Mouse (Mus musculus) gastrocnemius, postnatal 25 days (tissue): ENCODE results near the gene Cobl. TPM values are rescaled to one million over a fixed set of nuclear protein-coding genes. Genes with fewer than 3 reads are reported as not detected.

Experiments
- DNase-seq: peaks from one replicate; pipeline ENCODE4 v3.0.0; 2022
- long read RNA-seq, 2 experiments: library from polyadenylated mRNA; stranded (forward); transcript quantifications; one replicate each; pipeline ENCODE4 v2.0.0; 2021
- total RNA-seq, 2 experiments: library from RNA; stranded (reverse); gene quantifications; 1 replicate in 1 of 2; 2 replicates in 1 of 2; pipeline ENCODE4 v1.2.3; 2021

Gene Cobl
- 10 to 100 TPM; 86.7 to 90.6 TPM for total RNA-seq
- long read RNA-seq, experiment 1, partial matches to known transcripts = 4 of 88 reads
- long read RNA-seq, experiment 1, other reads (novel, unspliced or antisense) = 84 of 88 reads
- long read RNA-seq, experiment 2, partial matches to known transcripts = 3 of 119 reads
- long read RNA-seq, experiment 2, other reads (novel, unspliced or antisense) = 116 of 119 reads

DNA sequence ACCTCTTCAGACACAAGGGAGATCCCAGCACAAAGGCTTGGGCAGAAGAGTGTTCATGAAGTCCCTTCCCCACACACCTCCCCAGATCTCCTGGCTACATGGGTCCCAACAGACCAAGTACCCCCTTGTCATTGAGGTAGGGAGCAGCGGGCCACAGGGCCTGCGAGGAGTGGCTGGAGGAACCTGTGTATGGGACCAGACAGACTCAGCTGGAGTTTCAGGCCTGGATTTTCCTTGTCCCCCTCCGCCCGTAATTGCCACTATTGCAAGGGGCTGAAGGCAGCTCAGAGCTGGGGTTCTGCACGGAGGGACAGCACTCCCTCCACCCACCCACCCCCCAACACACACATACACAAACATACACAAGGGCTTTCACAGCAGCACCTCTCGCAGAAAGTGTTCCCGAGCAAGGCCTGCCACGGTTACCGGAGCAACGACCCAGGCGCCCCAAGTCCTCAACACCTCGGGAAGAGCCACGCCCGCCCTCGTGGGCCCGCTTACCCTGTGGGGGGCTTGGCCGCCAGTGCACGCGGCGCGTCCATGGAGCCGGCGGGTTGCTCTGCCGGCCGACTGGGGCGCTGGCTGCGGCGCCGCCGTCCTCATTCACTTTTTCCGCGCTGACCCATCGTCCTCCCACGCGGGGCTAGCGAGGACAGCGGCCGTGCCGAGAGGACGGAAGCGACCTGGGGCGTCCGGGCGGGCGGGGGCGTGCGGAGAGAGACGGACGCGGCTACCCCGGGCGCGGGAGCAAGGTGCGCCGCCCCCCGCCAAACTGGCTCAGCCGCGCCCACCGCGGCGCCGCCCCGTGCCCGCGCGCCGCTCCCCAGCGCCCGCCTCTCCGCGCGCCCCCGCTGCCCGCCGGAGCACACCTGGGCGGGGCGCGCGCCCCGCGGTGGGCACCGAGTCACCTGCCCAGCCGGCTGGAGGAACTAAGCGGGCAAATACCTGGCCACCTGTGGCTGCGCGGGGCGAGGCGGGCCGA, at the start of gene Cobl:
Cobl (minus strand) TSS at position 780 of the 982 bp plus-strand sequence.
- DNase-seq = peak; percentile 14

DNA sequence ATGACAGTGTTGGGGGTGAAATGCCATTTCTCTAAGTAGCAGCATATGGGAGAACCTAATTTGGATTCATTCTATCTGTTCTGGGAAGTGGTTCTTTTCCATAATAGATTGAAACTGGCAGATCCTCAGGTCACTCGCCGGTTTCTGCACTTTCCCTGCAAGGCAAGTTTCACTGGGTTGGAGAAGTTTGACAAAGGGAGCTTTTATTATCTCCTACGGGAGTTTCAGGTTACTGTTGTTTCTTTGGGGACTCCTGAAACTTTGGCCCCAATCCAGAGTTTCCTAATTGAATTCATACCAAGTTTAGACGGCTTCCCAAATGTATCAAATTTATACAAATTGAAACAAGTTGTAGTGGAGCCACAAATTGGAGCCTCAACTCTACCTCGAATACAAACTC, 49.0 kb upstream of the Cobl start:
- no peak for DNase-seq

DNA sequence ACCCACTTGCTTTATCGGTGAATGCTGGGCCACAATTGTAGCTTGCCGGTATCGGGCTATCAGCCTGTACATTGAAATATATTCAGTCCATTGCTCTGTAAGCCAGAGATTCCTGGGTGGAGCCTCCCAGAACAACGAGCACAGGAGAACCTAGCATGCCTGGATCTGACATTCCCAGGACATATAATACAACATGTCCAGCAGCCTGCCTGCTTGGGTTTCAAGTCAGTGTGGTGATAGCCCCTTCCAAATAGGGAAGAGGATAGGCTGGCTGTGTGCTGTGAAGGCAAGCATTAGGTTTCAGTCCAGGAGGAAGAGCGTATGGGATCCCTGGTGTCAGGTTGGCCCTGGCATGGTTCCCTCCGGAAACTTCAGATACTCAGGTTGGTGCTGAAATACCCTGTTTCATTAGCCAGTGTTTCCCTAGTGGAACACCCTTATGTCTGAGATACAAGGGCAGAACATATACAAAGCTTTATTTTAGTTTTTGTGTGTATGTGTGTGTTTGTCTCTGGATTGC, 41.7 kb upstream of the Cobl start:
- peak; percentile 23 for DNase-seq

DNA sequence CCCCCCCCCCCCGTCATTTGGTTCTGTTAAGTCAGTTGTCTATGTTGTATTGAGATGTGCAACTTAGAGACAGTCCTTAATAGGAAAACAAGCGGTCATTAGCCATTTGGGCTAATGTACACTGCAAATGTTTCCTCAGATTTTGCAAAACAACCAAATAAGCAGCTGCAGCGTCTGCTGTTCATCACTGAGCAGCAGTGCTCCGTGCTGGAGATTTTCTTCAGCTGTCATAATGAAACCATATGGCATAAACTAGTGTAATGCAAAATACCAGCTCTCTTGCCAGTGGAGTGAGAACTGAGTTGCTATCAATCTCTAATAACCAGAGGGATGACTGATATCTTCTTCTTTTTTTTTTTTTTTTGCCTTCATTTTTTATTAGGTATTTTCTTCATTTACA, 39.0 kb upstream of the Cobl start:
- no peak for DNase-seq

DNA sequence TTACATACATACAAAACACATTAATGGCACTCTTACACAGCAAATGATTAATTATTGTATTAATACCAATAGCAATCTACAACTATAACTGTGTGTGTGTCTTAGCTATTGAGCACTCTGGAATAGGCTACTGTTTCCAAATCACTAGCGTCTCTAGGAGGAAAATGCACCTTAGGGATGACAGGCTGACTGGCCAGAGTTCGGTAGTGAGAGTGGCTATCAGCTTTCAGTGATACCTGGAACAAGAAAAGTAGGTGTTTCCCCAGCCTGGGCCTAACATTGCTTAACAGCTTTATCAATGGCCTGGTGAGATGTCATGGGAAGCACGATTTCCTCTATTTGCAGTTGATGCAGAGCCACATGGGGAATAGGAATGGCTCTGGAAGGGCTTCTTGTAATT, 37.0 kb upstream of the Cobl start:
- DNase-seq = no peak

DNA sequence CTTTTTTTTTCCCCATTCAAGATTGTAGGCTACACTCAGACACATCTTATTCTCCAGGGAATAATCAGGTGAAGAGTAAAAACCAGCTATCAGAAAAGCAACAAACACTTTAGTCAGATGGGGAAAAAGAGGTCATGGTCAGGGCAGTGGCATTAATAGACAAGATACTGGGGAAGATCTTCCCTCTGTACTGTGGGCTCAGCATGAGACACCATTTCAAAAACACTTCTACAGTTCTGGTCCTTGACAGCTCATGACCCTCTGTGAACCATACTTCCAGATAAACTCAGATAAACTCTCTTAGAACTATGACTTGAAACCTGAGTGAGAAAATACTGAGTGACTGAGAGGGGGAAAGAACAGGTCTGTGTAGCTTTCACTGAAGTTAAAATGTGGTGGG, 29.0 kb upstream of the Cobl start:
- DNase-seq = no peak

DNA sequence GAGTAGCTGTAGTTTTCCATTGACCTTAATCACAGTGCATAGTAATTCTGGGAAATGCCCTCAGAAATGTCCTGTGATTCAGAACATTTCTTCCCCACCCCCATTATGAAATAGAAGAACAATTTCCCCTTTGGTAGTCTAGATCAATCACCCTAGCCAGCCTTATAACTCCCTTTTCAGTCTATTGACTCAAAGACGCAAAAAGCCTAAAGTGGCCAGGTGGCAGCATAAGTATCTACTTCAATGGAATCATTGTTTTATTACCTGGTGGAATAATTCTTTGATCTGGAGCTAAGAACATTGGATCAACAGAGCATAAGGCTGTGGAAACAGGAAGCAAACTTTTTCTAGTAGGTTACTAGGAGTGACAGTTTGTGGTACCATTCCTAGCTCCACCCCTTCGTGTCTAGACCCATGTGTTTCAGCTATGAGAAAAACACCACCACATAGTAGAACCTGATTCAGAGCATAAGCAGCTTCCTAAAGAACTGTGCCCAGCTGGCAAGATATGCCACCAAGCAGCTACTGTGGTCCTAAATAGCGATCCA, 15.2 kb upstream of the Cobl start:
- DNase-seq = no peak

DNA sequence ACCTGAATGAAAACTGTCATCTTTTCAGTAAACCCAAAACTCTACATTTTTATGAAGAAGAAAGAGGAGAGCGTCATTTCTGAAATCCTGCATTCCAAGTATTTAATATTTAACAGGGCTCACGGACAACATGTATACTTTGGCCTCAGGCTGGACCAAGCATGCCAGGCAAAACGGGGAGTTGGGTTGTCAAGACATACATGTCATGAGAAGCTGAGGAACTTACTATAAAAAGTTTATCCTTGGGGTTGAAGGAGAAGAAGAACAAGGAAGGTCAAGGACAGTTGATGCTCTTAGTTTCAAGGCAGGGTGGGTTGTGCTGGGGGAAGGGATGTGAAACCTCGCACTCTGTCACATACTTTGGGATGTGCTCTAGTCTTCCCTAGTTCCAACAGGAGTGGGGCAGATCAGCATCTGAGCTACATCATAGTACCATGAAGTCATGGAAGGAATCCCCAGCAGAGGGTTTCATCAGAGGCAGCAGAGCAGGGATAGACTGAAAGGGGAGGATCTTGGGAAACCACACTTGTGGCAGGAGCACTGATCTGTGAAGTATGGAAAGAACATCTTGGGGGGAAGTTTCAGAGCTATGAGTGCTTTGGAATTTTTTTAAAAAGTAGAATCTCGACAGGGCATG, 9.7 kb upstream of the Cobl start:
- no peak for DNase-seq

DNA sequence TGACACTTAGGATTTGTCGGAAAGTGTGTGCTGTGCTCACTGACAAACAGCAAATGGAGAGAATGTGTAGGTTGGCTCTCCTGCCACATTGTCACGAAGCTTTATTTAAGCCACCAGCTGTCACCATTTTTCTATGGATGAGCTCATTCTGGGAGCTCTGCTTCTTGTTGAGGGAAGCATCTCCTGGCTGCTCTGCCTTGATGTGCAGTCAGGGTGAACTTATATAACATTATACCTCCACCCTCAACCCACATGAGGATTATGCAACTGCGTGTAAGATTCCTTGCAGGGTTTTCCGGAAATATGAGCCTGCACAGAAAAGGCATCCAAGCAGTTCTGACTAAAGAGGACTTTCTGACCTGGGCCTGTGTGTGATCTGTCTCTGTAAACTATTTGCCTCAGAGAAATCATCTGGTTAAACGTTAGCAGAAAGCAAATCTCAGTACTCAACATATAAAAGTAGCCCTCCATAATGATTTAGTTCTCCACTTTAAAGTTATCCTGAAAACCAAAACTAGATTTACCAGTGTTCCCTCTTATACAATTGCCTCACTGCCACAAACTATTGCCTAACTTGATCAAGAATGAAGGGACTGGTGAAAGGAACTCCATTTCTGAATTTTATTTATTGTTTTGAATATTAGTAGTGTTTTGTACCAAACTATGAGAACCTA, 9.0 kb upstream of the Cobl start:
- peak; percentile 37 for DNase-seq

DNA sequence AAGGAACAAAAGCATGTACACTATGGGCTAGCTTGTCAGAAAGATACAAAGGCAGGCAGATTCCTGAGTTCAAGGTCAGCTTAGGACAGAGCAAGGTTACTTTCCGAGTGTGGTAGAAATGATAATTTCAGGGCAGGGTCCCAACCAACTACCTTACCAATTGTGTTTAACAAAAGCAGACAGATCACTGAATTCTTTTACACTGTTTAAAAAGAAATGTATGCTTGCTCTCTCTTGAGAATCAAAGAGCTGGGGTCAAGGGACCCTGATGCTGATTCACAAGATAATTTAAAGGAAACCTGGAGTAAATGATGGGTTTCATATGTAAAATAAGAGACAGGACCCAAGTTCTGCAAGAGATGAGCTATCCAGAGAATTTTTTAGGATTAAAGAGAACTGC, 4.9 kb upstream of the Cobl start:
- no peak for DNase-seq

DNA sequence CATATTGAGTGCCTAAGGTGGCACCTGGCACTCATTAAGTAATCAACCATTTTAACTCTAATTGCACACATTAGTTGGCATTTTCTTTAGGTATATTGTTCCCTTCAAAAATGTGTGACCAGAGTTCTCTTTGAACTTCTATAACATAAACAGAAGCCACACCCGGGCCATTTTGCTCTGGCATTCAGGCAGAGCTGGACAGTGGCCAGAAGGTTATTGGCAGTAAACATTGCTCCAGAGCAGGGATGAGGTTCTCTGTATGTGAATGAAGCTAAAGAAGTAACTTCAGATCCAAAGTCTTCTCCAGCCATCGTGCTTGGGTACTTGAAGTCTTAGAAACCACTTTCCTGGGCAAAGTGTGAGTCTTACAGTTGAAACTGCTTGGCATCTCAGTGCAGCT, 3.9 kb upstream of the Cobl start:
- DNase-seq = no peak

DNA sequence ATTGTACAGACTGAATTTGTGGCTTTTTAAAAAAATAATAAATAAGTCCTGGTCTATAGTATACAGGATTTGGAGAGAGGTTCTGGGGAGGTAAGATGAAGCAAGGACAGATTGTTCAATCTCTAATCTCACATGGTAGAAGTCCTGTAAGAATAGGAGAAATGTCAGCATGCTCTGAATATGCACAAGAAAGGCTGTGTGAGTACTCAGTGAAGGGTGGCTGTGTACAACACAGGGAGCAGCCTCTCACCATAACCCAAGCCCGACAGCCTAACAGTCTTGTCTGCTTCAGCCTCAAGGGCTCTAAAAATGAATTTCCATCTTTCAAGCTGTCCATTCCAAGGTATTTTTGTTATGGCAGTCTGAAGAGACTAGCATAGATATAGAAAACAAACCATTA, 3.1 kb upstream of the Cobl start:
- DNase-seq = no peak

DNA sequence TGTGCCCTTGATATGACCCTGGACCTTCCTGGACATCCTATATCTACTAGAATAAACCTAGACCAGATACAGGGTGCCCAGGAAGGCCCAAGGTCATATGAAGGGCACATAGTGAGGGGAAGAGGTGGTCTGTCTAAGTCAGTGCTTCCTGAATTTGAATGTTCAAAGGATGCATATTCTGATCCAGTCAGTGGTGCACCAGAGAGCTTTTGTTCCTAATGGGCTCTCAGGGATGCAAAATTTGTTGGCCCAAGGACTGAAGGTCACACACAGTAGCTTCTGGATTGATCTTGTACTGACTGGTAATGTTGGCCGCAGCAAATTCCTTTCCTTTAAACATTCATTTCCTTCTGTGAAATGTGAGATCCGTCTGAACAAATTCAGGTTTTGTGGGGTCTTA, 2.5 kb upstream of the Cobl start:
- DNase-seq = no peak

DNA sequence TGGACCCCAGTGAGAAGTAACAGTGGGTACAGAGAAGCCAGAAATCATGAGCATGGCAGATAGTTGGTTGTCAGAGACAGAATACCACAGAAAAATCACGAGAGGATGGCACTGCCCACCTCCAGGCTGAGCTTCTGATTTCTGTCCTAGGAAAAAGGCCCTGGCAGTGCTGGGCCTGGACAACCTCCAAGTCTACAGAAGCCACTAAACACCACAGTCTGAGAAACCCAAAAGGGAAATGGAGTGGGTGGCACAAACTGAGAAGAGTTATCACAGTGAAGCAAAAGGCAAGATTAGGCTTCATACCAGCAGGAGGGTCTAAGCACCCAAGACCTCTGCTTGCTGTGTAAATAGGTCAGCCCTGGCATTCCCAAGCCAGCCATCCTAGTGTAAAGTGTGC, 1.8 kb upstream of the Cobl start:
- DNase-seq = no peak

DNA sequence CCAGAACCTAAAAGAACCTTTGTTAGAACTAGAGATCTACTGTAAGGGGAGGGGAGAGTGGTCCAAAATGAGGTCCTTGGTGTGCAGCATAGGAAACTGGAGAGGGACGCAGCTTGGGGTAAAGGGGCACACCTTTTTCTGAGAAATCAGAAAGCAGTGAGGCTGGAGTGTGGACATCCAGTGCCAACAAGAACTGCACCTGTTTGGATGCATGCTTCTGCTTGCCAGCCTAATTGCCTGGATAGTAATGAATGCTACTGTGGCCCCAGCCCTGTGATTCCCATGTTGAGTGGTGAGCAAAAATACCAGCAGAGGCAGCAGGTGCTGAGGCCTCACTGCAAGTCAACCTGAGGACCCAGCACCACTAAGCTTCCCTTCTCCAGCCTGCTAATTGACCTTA, 469 bp upstream of the Cobl start:
- DNase-seq = no peak

DNA sequence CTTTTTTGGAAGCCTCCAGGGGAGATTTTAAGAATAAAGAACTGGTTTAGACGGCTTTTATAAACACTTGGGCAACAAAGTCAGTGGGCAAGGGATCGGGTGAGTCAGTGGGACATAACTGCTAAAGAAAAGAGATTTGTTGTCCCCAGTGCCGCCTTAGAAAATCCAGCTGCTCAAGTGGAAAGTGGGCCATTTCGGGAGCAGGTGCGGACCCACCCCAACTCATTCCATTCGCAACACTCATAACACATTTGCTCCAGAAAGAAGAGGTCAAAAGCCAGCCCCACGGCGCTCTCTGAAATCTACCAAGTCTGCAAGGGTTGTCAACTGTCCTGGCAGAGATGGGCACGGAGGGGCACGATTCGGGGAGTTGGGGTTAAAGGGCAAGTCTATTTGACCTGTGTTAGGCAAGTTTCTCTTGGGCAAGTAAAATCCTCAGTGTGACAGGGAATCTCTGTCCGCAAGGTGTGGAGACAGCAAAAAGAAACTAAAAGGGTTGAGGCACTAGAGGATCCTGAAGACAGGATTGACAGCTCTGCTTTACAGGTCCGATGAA, 1.1 kb downstream of the Cobl start:
- no peak for DNase-seq

DNA sequence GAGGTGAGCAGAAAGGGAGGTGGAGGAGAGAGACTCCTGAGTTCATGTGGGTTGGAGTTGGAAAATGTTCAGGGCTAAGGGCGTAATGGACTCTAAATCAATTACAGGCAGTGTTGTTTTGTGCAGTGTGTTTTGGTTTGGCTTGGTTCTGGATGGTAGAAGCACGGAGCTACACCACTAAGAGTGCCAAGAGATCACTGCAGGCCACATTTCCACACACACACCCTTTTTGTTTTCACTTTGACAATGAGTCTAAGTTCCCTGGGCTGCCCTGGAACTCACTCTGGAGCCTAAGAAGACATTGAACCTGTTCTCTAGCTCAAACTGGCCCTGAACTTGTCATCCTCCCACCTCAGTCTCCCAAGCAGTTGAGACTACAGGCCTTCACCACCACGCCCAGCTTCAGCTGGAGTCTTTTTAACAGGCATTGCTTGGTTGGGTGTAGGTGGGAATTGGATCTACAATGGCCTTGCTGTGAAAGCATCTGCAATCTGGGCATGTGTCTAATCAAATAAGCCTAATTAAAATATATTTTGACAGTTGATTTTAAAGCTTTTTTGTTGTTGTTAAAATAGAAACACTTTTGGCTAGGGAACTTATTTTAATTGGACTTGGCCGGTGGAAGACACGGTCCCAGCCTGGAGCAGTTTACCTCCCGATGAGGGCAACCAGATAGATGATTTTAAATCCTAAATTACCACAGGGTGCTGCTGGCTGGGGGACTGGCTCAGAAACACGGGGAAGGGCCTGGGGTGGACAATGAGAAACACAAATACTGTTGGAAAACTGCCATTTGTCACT, 4.8 kb downstream of the Cobl start:
- DNase-seq = no peak

DNA sequence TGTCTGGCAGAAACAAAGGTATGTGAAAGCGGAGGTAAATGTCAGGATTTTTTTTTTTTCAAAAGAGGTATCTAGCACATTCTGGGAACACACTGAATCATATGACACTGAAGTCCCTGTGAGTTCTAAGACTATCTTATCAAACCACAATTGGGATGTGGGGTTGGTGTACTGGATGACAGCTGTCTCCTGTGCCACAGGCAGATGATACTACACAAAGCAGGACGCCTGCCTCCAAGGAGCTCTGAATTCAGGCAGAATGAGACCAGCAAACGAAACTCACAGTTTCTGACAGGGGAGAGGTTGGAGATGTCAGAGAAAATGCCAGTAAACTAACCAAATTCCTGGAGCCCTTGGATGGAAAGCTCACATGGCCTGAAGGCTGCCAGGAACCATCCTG, 5.9 kb downstream of the Cobl start:
- DNase-seq = no peak

DNA sequence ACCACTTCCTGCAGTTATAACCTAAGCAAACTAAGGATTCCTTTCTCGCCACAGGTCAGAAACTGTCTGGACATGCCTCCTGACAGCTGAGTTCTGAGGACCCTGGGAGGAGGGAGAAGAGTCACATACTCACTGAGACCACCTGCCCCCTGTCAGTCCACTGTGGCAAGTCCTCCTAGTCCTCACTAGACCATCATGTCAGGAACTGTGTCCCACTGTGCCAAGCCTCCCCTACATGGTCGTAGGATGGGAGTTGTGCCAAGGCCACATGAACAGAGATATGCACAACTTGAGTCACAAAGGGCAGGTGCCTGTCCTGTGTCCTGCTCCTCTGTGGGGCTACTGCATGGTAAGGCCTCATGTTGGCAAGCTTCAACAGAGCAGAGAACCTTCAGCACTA, 6.4 kb downstream of the Cobl start:
- DNase-seq = no peak

DNA sequence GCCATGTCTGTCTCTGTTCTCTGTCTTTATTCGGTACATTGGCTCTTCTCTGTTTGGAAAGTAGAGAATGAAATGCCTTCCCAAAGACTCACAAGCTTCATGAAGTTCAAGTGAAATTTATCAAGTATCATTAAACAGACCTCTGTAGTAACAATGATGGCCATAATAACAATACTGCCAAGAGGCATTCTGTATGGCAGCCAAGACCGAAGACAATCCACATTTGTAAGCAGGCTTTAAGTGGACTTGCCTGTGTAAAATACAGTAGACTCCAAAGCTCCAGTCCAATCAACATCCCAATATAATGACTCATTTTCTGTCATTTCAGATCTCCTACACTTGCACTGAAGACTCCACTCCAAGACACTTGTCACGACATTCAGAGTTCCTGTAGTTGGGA, 16.7 kb downstream of the Cobl start:
- no peak for DNase-seq

DNA sequence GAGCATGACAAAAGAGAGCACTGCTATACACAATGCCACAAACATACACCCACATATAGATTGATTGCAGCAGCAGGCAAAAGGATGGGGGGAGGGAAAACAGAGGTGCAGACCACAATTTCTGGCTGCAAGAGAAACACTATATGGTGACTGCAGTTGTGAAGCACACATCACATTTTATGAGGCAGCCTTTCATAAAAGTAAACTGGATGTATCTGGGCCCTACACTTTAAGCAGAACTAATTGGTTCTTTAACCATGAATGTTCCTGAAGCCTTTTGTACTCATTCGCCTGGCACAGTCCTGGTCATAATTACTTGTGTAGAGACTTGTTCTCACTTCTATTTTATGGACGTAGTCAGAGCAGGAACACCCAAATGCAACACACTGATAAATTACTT, 19.5 kb downstream of the Cobl start:
- no peak for DNase-seq
